Mouse (Mus musculus) thymus, adult 18-20 months (tissue): ENCODE measurements at regions not wholly inside any gene's neighbourhood (a gene's known extent, or its start where the extent isn't known, plus 50 kb on each side); places are given as distances from the start of the nearest gene placed in this dataset.

Experiments used
- DNase-seq, 2 experiments: peaks; one replicate each; pipeline ENCODE4 v3.0.0; 2022; ENCODE audit warnings: mixed read lengths in 2 of 2

DNA sequence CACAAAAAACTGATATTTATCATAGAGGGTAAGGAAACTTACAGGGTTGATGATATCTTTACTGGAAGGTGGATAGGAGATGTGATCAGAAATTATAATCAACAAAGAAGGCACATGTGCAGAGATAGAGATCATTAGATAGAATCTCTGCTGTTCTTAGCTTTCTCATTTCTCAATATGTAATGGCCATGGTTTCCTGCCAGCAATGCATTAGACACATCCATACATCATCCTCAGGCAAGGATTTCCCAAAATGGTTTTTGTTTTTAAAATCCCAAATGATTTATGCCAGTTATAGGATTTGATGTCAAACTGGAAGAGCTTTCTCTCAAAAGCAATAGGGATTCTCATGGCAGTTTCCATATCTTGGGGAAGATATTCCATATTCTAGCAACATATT lies 52.0 kb upstream of the C030005K15Rik start:
- DNase-seq: no peak

DNA sequence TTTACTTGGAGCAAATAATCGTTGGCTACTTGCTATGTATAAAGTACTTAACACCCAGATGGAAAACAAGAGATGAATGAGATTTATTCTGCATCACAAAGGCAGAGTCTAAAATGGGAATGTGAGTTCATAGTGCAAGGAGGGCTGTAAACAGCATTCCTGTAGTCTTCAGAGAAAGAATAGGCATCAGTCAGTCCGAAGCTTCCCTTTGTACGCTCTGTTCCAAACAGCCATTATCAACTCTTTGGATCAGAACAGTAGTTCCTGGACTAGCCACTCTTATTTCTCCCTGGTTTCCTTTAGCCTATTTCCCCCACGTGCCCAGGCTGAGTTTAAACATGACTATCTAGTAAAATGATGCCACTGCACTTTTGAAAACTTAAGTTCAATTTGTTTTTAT lies 52.8 kb upstream of the C030005K15Rik start:
- DNase-seq: no peak

DNA sequence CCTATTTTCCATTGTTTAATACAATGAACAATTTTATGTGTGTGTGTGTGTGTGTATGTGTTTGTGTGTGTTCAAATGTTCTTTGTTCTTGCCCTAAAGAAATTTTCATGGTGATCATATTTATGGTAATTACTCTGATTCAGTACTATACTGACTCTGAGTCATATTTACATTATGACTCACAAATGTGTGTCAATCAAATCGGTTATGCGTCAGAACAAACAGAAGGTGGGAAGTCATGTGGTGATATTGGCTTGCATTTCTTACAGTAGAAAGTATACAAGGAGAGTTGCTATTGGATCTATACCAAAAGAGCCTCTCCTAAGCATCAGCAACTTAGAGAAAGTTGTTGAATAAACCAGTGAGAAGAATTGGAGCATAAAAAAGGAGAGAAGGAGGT lies 67.2 kb upstream of the C030005K15Rik start:
- no peak for DNase-seq

DNA sequence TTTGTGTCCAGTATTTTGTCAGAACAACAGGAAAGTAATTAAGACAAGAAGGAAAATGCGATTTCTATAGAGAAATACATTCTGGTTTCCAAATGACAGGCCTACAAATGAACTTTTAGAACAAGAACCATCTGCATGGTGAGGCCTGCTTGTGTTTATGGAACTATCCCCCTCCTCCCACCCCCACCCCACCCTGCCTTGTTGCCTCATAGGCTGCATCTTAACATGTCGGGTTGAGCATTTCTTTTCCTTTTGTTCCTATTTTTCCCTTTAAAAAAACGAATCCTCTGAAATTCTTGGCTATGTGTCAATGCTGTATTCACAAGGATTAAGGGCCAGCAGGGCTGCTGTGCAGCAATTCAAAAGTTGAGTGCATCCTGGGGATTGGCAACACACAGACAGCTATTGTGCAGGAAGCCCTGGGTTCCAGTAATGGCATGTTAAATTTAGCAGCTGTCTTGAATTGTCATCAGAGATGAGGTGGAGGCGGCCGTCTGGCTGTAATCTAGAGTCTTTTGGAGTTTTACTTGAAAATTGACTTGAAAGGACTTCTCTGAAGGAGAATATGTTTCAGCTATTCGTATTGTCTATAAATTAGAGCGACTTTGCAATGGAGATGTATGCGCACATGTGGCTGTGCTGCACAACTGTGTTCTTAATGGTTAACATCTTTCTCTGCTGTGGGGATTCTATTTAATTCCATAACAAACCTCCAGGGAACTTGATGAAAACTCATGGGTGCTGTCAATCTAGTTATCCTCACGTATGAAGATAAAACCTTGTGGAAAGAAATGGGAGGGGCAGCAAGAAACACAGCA lies 75.1 kb upstream of the C030005K15Rik start:
- DNase-seq: no peak

DNA sequence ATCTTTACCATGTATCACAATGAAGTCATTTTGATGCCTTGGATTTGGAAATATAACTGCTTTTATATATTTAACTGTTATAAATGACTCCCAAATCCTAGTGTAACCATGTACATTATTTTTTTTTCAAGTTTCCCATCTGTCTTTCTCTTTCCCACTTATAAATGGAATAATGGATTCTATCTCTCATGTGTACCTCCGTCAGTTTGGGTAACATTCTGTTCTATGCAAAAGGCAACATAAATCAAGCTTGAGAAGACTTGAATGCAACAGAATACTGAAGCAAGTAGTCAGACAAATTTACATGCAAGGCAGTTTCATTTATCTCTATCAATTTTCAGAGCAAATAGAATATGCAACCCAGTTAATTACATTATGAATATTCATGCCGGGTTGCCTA lies 81.4 kb upstream of the C030005K15Rik start:
- no peak for DNase-seq

DNA sequence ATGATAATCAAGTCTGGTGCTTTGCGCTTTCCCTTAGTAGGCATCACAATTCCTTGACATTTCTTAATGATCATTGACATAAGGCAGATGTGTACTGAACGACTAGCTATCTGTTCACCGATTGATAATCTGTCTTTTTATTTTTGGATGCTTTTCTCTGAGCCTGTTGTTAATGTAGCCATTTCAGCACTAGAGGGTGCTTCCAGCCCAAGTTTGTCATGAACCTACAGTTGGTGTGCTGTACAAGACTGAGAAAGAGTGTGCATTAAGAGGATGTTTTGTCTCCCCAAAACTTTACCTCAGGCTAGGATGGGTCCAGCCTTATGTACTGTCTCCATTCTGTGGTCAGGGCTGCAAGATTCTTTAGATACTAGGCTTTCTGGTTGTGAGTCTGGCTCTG lies 116.0 kb upstream of the C030005K15Rik start:
- no peak for DNase-seq

DNA sequence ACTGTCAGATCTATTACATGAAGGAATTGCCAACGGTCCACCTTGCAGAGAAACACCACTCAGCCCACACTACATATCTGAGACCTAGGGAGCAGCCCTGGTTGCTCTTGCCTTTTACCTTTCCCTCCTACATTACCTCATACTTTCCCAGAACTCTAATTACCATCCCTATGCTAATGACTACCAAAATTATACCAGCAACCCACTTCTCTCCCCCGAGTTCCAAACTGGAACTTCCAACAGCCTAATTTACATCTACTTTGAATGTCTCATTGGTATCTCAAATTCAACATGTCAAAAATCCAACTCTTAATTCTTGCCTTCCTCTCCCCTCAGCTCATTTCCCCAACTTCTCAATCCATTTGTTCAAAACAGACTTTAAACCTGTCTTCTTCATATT lies 124.9 kb upstream of the C030005K15Rik start:
- DNase-seq: no peak

DNA sequence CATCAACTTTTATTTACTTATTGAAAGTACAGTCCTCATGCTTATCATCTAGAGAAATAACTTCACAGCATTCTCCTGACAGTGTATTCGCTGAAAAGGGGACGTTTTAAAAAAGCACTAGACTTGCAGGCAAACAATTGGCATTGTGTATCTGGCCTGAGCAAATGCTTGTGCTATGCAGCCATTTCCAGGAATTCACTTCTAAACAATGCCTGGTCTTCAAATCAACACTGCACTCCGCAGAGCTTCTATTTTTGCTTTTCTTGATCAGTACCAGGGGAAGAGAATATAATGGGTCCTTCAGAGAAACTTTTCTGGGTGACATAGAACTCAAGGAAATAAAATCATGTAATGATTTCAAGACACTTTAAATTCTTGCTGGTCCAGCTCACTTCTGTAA lies 150.5 kb upstream of the C030005K15Rik start:
- no peak for DNase-seq

DNA sequence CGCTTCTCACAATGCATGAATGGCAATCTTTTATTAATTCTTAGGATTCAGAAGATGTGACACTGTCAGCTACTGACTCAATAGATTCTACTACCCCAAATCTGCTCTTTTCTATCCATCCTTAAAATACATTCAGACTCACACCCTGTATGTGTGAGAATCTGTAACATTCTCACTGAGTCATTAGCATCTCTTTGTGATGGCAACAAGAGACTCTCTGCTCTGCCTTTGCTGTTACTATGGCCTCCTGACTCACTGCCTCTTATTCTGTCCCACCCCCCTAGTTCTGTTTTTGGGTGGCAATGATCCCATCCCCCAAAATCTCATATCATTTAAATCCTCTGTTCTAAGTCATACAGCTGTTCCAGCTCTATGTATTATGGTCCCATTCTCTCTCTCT lies 159.5 kb upstream of the C030005K15Rik start:
- DNase-seq: no peak

DNA sequence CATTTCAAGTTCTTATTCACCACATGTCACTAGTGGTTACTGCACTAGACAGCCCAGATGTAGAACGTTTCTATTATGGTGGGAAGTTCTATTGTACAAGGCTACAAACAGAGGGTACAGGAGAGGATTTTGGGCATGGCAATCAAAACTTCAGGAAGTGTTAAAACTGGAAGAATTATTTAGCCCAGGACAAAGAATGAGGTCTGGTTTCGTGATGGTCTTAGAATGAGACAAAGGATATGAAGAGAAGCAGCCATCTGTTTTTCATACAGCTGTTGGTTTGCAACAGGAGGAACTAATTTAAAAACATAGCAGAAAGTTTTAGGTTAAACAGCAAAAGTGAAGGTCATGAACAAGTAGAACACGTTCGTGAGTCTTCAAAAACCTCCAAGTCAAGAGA lies 179.2 kb upstream of the C030005K15Rik start:
- no peak for DNase-seq

DNA sequence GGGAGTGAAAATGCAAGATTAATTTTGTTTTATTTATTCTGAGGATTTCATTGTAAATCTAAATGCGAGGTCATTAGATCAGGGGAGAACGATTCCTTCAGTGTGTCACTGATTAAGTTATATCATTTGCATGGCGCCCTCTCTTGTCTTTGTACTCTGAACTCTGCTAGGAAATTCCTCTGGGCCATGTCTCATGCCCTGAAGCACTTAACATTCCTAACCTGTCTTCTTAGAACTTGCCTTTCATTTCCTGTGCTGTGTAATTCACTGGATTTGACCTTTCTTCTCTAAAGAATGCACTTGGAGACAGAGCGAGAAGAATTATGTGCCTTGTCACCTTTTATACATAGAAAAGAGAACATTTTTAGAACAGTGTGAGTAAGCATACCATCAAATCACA lies 199.0 kb upstream of the C030005K15Rik start:
- DNase-seq: no peak

DNA sequence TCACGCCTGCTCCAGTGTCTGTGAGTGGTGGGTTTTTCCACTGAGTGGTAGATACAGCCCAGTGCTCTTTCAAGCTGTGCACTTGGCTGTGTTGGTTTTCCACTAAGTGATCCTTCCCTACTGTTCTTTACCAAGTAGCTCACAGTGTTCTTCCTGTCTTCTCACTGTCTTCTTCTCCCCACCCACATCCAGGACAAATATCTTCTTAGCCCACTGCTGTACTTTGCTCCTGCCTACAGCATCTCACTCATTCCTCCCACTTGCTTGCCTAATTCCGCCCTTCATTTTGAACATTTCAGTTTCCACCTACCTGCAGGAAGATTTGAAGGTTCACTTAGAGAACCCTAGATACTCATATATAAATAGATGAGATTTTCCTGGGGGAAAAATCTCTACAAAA lies 213.8 kb upstream of the C030005K15Rik start:
- DNase-seq: no peak

DNA sequence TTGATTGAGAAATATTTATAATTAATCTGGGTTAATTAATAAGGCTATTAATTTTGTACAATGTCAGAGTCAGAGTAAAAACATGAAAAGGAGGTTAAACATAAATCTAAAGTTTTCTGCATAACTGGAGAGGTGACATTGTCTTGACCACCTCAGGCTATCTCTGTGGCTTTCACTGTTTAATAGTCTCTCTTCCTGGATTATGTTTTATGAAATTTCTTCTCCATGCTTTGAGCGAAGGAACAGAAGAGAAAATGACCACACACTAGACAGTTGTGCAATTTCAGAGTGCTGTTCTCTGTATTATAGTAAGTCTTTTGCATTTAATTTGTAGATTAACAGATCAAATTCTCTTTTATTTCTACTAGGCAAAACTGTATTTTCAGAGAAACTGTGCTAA lies 239.3 kb upstream of the C030005K15Rik start:
- no peak for DNase-seq

DNA sequence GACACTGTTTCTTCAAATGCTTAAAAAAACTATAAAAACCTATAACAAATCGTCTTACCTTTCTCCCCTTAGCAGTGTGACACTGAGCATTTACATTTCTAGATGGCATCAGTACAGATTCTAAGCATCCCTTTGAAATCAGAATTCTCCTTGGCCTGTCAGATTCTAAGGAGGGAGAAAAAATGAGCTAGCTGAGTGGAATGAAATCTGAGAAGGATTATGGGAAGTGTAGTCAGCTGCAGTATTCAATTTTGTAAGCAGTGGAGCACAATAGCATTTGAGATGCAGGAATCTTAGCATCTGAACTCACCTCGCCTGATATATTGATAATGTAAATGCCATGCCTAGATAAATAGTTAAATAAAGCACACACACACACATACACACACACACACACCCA lies 240.4 kb upstream of the C030005K15Rik start:
- DNase-seq: no peak

DNA sequence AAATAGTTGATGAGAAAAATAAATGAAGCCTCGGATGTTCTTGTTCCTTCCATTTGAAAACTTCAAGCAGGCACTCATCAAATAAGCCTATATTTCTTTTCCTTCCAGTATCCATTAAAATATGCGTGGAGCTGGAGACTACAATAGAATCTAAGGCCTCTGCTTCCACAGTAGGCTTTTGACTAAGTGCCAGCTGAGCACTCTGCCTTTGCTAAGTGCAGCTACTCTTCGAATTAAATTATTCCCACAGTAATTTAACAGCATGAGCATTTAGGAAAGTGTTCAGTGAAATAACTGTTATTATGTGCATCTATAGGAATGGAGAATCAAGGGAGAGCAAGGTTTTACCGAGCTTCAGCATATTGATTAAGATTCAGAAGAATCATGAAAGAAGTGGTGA lies 280.5 kb upstream of the C030005K15Rik start:
- DNase-seq: no peak

DNA sequence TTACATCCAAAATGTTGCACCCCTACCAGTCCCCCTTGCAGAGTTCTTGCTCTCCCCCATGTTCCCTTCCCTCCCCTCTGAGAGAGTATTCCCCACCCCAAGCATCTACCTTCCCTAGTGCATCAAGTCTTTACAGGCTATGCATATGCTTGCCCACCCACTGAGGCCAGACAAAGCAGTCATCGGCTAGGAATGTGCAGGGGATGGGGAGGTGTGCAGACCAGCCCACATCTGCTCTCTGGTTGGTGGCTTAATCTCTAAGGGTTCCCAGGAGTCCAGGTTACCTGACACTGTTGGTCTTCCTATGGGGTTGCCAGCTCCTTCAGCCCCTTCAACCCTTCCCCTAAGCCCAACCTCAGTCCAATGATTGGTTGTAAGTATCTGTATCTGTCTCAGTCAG lies 281.8 kb upstream of the C030005K15Rik start:
- DNase-seq: no peak

DNA sequence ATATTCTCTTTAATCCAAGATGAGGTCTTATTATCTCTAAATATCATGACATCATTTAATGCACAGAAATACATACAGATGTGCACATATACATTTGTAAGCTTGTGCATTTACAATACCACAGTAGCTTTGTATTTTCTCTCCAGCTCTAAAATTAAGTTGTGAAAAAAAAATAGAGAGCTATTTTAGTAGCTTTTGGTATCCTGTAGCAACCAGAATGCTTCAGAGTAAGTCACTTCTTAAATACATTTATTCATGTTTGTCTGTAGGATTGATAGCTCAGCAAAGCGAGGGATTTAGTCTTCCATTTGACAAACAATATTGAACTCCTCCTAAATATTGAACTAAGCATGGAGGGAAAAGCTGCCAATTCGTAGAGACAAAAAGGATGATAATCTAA lies 286.4 kb upstream of the C030005K15Rik start:
- DNase-seq: no peak

DNA sequence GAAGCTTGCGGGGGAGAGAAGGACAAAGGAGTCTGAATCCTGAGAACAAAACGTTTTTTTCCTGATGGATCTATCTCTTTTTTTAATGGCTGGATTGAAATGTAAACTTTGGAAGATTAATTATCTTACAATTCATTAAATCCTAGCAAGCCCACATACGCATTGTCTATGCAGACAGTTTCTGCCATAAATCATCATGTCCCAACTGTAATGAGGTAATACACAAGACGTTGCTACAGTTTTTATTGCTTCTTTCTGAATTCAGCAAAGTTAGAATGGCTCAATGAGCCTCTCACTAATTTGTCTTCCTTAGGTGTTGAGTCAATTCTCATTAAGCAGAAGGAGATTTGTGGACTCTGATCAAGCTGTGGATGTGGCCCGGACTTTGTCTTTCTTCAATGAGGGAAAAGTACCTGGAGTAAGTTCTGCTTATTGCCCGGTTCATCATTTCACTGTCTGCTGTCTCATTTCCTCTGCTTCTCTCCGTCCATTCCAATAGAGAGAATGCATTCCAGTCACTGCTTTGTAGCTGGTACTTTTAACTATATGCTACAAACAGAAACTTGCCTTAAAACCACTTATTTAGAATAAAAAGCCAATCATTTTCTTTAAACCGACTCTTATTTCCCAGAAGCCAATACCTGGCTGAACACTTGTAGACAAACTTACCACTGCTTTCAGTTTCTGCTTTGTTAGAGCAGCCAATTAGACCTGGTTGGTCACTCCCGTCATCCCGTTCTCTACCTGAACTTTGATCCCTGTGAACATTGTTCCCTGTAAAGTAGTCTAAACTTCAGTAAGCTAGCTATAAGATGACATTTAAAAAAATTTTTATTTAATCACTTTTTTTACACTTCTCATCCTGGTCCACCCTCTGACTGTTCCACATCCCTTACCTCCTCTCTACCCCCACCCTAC lies 288.7 kb upstream of the C030005K15Rik start:
- DNase-seq: no peak

DNA sequence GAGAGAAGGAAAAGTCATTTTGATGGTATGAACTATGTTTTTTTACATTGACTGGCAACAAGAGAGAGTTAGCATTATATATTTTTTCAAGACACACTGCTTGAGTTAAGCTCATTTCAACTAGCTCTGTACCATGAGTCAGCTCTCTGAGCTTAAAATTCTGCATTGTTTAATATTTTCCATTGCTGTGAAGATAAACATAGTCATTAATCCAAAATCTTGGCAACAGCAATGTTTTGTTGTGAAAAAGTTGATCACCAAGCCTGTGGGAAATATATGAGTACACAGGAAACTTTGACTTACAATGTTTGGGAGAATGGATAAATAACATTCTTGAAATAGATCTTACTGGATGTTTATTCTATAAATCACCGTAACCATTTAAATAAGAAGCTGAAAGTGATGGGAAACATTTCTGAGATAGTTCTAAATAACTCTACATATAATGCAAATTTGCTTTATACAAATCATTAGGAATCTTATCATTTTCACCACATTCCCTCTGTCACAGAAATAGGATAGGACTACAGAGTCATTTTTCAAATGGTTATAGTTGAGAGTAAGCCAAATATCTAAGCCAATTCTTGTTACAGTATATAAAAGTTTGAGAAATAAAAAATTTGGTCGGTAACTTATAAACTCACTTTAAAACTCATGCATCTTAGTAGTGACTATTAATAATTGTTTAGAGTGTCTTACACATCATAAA lies 290.2 kb upstream of the C030005K15Rik start:
- DNase-seq: no peak

DNA sequence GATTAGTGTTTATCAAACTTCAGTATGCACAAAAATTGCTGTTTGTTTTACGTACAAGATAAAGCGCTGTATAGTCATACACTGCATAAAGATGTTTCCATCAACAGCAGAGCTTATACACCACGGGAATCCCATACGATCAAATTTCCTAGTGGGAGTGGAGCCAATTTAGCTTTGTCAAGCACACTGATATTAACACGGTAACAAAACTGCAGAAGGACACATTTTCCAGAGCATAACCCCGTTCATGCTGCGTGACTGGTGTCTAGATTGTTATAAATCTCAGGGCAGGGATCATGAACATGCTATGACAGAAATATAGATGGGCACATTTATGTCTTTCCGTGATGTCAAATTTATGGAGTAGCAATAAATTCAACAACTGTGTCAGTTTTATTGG lies 302.6 kb upstream of the C030005K15Rik start:
- no peak for DNase-seq

DNA sequence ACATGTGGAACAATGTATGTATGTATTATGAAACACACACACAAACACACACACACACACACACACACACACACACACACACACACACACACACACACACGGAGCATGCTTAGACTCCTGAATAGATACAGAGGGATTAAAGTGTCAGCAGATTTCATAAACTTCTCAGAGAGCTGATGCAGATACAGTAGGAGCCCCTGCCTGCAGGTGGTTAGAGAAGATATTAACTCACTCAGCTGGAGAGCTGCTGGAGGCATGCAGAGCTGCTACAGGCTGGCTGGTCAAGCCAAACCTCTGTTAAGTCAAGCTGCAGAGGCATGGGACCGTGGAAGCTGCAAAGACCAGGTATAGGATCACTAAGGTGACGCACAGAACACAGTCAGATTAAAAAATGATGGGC lies 303.1 kb upstream of the C030005K15Rik start:
- DNase-seq: no peak

DNA sequence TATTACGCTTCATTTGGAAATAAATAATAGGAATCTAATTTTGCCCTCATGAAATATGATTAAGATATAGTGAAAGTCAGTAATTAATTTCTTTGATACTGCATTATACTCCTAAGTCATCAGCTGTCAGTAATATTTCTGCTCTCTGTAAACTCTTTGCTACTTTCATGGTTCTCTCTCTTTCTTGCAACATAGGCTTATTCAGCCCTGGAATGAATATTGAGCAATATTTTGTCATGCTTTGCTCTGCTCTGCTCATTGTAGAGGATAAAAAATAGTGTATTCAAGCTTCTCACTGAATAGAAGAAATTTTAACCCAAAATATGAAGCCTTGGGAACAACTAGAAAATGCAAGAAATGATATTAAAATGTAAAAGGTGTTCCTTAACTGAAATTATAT lies 306.1 kb upstream of the C030005K15Rik start:
- DNase-seq: no peak

DNA sequence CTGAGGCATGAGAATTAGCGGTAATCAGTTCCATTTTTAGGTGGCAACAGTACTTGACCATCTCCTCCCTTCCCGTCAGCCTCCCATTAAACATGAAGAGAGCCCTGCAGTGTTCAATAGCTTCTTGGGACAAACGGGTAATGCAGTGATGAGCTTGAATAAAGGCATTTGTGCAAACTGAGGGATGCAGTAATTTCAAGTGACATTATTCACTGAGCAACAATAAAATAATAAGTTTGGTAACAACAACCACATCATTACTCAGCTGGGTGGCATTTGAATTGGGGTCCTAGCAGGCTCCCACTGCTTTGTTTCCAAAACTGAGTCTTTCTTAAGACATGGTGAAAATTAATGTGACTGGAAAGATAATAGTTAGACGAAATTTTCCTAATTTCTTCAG lies 315.2 kb upstream of the C030005K15Rik start:
- DNase-seq: no peak

DNA sequence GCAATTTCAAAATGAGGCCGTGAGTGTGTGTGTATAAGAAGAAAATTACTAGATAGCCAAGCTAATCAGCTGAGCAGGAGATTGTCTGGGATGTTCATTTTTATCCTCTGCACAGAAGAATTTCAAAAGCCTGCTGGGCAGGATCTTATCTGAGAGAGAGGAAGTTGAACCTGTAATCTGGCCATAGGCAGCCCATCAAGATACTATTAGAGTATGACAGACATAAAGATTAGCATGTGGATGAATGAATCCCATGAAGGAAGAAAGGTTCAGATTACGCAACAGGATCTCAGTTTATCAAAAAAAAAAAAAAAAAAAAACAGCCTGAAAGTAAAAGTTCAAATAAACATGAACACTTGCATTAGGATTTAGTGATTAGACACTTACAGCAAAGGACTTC lies 317.3 kb upstream of the C030005K15Rik start:
- DNase-seq: no peak
